Mouse (Mus musculus) ES-E14 (cell line): ENCODE results near the gene Dctn3. TPM values are rescaled to one million over a fixed set of nuclear protein-coding genes. Genes with fewer than 3 reads are reported as not detected.

ENCODE experiments used
- DNase-seq: peaks from one replicate; pipeline ENCODE4 v3.0.0-alpha.2; 2013; ENCODE audit warnings: low read depth, low spot score
- H3K27ac ChIP-seq: 2 replicates; pipeline ENCODE4 v1.5.1; 2012; ENCODE audit warnings: low read depth, mild to moderate bottlenecking, low read length, moderate library complexity, mixed read lengths; ENCODE audit not compliant: poor library complexity, insufficient read depth, severe bottlenecking
- H3K36me3 ChIP-seq: 2 replicates; pipeline ENCODE4 v1.6.1; 2012; ENCODE audit warnings: mild to moderate bottlenecking, low read length, moderate library complexity, mixed read lengths; ENCODE audit not compliant: control insufficient read depth, poor library complexity, insufficient read depth, severe bottlenecking
- H3K4me1 ChIP-seq, 2 experiments: fragments of 150-350 bp in 1 of 2; sonication (generic) in 1 of 2; 2 replicates each; pipeline ENCODE4 v1.6.1; 2012; ENCODE audit warnings: low read length in 2 of 2, mild to moderate bottlenecking in 1 of 2, mixed read lengths in 1 of 2; ENCODE audit not compliant: control insufficient read depth in 2 of 2, insufficient read depth in 2 of 2, poor library complexity in 1 of 2
- H3K4me3 ChIP-seq, 2 experiments: fragments of 150-350 bp in 1 of 2; sonication (generic) in 1 of 2; 2 replicates each; pipeline ENCODE4 v1.5.1; 2012; ENCODE audit warnings: low read length in 2 of 2, low read depth in 1 of 2, mild to moderate bottlenecking in 1 of 2, mixed read lengths in 1 of 2; ENCODE audit not compliant: insufficient read depth in 1 of 2, poor library complexity in 1 of 2, severe bottlenecking in 1 of 2
- H3K9ac ChIP-seq: 2 replicates; pipeline ENCODE4 v1.6.1; 2012; ENCODE audit warnings: low read depth, mild to moderate bottlenecking, low read length, mixed read lengths; ENCODE audit not compliant: poor library complexity, insufficient read depth, severe bottlenecking
- H3K9me3 ChIP-seq: fragments of 150-350 bp; sonication (generic); 2 replicates; pipeline ENCODE4 v1.6.1; 2012; ENCODE audit warnings: low read depth, mild to moderate bottlenecking, low read length; ENCODE audit not compliant: control insufficient read depth, insufficient read depth
- CHD2 ChIP-seq: IDR thresholded peaks from 2 replicates; pipeline ENCODE4 v1.6.1; 2014; ENCODE audit warnings: mild to moderate bottlenecking, low read depth, low read length, inconsistent platforms
- HCFC1 ChIP-seq: IDR thresholded peaks from 2 replicates; pipeline ENCODE4 v1.6.1; 2012; ENCODE audit warnings: low read length, inconsistent platforms, borderline replicate concordance; ENCODE audit not compliant: insufficient read depth
- MAFK ChIP-seq: IDR thresholded peaks from 2 replicates; pipeline ENCODE4 v1.6.1; 2014; ENCODE audit warnings: mild to moderate bottlenecking, low read depth, low read length, inconsistent platforms; ENCODE audit not compliant: insufficient read depth
- ZC3H11A ChIP-seq: IDR thresholded peaks from 2 replicates; pipeline ENCODE4 v1.6.1; 2012; ENCODE audit warnings: low read depth, mild to moderate bottlenecking, inconsistent platforms, low read length, borderline replicate concordance
- ZNF384 ChIP-seq: IDR thresholded peaks from 2 replicates; pipeline ENCODE4 v1.6.1; 2012; ENCODE audit warnings: low read depth, low read length, inconsistent platforms
- in situ Hi-C, 2 experiments: fragments of 600-800 bp; cut with MboI; formaldehyde crosslinking; loops; one replicate each; pipeline ENCODE4 v1.15.1; 2025; ENCODE audit warnings: low sequenced_read_pairs in 2 of 2, inconsistent platforms in 1 of 2; ENCODE audit not compliant: unreplicated experiment in 2 of 2
- total RNA-seq: library from RNA; depleted of rRNA; stranded (reverse); fragments of 300-350 nt; gene quantifications from 2 replicates; pipeline ENCODE4 v1.2.3, GENCODE M21; 2012

Gene Dctn3
- total RNA-seq, 1 experiment: 90.9 TPM

DNA sequence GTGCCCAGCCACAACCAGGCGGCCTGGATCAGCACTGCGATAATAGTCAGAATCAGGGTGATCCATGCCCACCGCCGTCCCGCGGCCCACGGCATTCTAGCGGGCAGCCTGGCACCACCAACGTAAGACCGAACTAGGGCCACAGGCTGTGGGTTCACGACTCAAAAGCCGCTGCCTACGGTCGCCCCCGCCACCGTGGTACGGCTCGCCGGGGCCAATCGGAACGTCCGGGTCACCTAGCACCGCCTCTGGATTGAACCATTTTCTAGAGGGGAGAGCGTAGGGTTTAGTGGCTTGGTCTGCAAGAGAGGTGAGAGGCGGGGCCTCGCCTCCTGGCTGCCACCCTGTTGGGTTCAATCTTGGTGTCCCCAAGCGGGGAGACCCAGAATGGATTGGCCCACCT lies 18.2 kb upstream of the Dctn3 start:
- in situ Hi-C loops: no loop called here
- no peak for TF ChIP-seq CHD2
- peak; percentile 58; the same call in 1 of the 2 replicates for TF ChIP-seq HCFC1
- TF ChIP-seq ZNF384: no peak
- H3K27ac ChIP-seq: peak overlapping the region; percentile 24
- H3K4me1 ChIP-seq: peaks cover 0 to 10% of the 10 kb centered on the region in 2 experiments; a peak in 2 of 4 replicates
- peak overlapping the region; percentile 93 for H3K9ac ChIP-seq
- DNase-seq: peak; percentile 96
- H3K9me3 ChIP-seq: no peaks in the 10 kb centered on the region
- H3K36me3 ChIP-seq: peaks cover 10% of the 10 kb centered on the region
- peak overlapping the region; percentile 74 to 96 for H3K4me3 ChIP-seq

DNA sequence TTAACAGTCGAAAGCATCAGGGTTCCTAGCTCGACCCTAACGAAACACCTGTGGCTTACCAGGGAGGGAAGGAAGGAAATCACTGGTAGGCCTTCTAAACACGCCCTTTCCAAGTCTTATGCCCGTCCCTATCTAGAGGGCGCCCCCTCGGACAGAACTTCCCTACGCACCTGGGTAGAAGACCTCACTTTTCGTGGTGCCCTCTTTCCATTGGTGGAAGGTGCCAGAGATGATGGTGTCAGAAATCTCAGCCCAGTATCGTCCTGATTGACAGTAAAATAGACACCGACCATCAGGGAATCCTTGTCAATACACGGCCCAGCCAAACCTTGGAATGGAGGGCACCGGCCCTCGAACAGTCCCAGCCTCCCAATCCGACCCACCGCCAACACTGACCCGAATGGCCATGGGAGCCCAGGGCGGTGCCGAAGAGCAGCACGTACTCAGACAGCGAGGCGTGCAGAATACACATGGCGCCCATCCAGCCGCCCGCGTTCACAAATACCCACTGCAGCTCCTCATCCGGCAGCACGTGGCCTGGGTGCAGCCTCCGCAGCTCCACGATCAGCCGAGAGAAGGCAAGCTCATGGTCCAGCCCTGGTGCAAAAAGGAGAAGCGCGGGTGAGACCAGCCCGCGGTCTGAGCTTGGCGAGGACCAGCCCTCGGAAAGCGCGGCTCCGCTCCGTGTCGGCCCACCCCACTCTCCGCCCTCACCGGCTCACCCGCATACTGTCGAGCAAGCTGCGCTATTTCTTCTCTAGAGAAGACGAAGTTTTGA lies 17.6 kb upstream of the Dctn3 start:
- DNase-seq: no peak
- TF ChIP-seq MAFK: no peak
- TF ChIP-seq ZC3H11A: no peak
- TF ChIP-seq ZNF384: no peak
- no peak for TF ChIP-seq CHD2
- no peak for TF ChIP-seq HCFC1
- H3K27ac ChIP-seq: peak overlapping the region; percentile 24

DNA sequence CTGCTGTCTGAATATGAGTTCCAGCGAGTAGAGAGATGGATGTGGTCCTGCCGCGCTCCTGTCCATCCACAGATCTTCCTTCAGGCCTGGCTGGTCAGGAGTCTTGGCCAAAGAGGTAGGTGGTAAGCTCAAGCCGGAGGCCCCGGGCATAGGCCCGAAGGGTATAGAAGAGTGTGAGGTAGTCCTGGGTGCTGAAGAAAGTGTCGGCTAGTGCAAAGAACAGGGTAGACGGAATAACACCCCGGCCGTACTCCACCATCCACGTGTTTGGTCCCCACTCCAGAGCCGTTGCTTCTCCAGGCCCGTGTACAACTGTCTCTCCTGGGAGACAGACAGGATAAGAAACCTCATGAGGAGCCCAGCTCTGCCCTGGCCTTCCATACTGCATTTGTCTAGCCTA lies 16.3 kb upstream of the Dctn3 start:
- peaks cover 10% of the 10 kb centered on the region for H3K36me3 ChIP-seq
- no peak overlapping the region for H3K4me3 ChIP-seq
- no peak overlapping the region for H3K27ac ChIP-seq
- DNase-seq: no peak
- no peak overlapping the region; the same call in 1 of the 2 replicates for H3K9ac ChIP-seq
- TF ChIP-seq ZC3H11A: no peak
- no peak for TF ChIP-seq ZNF384
- TF ChIP-seq MAFK: no peak
- TF ChIP-seq CHD2: no peak
- no peak for TF ChIP-seq HCFC1
- in situ Hi-C loops: no loop called here
- H3K4me1 ChIP-seq: peaks cover 0 to 10% of the 10 kb centered on the region in 2 experiments; a peak in 2 of 4 replicates
- no peaks in the 10 kb centered on the region for H3K9me3 ChIP-seq

More for the DNA sequence above, 17.6 kb upstream of the Dctn3 start:
- peak overlapping the region; percentile 74 to 96 for H3K4me3 ChIP-seq
- peaks cover 10% of the 10 kb centered on the region for H3K36me3 ChIP-seq
- in situ Hi-C loops: no loop called here
- H3K9me3 ChIP-seq: no peaks in the 10 kb centered on the region
- H3K9ac ChIP-seq: peak overlapping the region; percentile 93
- H3K4me1 ChIP-seq: peaks cover 0 to 10% of the 10 kb centered on the region in 2 experiments; a peak in 2 of 4 replicates

DNA sequence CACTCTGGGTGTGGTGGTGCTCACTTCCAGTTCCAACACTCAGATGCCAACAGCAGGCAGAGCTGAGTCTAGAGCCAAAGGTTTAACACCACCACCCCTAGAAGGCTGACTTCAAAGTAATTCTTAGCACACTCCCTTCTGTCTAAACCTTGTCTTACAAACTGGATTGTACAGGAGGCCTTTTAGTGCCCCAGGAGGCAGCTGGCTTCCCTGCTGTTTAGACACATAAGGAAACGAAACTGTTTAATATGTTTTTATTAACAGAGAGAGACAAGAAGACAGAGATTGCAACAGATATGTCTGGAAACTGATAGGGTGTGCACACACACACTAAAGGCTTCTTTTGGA lies 15.3 kb upstream of the Dctn3 start:
- H3K4me3 ChIP-seq: no peak overlapping the region
- no peaks in the 10 kb centered on the region for H3K9me3 ChIP-seq
- DNase-seq: no peak
- H3K36me3 ChIP-seq: peaks cover 10% of the 10 kb centered on the region
- H3K27ac ChIP-seq: no peak overlapping the region
- in situ Hi-C loops: no loop called here
- no peak overlapping the region for H3K9ac ChIP-seq
- H3K4me1 ChIP-seq: peaks cover 0 to 10% of the 10 kb centered on the region in 2 experiments; a peak in 2 of 4 replicates
- TF ChIP-seq ZC3H11A (no peak), HCFC1 (no peak), ZNF384 (no peak), MAFK (no peak), CHD2 (no peak)
